Mouse (Mus musculus): Measurements from ENCODE around the gene Tspan9.

The Tspan9 gene

DNA sequence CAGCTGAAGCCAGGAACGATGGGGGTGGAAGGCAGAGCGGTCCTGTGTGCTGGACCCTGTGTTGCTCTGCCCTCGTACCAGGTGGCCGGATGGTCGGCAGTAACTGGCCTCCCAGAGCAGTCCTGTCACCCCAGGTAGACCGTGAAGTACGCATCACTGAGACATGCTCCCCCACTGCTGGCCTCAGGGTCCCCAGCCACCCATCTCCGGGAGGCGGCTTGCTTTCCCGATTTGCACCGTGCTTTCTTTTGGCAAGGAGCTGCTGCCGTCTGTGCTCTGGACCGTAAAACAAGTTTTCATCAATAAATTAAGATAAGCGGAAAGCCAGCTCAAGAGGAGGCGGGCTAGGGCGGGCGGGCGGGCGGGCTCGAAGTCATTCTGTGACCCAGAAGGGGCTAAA, 164.5 kb downstream of the Tspan9 start:
- peak in 1 of 2 experiments; percentile 49 for DNase-seq

GRCm38 (mm10) chr6:127976695-127977094, 166.7 kb downstream of the Tspan9 start:
- no peak for DNase-seq

DNA sequence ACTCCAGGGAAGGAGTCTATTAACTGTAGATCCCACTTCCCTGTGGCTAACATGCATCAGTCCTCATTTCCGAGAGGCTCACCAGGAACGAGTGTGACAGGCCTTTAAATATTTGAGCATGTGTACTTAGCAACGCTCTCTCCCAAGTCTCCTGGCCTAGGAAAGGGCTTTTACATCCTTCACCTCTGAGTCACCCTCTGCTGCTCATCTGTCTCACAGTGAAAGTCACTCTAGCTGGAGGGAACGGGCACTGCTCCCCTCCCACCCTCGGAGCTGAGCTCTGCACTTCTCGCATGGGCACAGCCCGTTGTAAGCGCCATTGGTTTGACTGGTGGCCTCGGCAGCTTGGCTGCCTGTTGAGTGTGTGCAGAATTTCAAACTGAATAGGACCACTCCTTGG, 169.4 kb downstream of the Tspan9 start:
- peak in 1 of 2 experiments; percentile 20 for DNase-seq

DNA sequence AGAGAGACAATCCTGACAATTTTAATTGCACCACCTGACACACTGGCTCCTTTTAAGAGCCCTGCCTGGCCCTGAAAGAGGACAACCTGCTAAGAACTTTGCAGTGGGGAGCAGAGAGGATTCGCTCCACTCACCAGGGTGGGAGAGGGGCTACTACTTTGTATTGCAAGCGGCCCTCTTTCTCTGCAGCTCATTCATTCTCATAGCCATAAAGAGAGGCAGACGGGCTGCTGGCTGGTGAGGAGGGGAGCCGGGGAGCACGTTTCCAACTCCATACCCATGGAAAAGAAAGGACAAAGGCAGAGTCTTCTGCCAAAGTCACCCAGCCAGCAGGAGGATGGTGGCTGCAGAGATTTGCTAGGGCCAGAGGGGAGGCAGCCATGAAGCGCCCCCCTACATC, 169.8 kb downstream of the Tspan9 start:
- DNase-seq = no peak

DNA sequence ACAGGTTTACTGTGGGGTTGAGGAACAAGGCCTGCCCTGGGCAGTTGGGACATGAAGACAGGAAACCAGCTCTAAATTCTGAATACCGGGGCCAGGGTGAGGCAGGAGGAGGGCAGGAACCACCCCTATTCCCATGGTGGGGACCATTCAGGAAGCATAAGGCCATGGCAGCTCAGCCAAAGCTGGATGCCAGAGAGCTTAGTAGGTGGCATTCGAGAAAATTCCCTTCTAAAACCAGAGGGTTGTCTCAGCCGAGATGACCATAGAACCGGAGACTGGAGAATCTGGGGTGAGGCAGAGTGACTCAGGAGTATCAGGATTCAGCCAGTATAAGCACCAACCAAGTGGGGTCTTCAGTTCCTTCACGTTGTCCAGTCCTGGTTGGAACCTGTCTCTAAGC, 171.5 kb downstream of the Tspan9 start:
- DNase-seq = peak in 1 of 2 experiments; percentile 19

GRCm38 (mm10) chr6:127970848-127971247, 172.5 kb downstream of the Tspan9 start:
- no peak for DNase-seq

DNA sequence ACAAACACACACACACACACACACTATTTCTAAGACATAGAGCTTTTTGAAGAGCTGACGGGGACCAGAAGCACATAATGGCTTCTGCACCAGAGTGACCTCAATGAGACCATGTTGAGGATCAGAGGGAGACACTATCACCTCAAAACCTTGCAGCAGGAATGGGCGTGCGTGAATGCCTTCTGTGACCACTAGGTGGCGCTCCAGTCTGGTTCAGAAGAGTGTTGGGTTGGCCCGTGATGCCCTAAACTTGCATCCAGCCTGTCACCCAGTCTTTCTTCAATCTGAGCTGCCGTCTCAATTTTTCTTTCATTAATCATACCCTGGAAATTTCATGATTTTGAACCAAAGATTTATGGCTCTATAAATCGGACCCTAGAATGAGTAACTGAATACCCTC, 173.3 kb downstream of the Tspan9 start:
- peak; percentile 90 to 97 for DNase-seq

DNA sequence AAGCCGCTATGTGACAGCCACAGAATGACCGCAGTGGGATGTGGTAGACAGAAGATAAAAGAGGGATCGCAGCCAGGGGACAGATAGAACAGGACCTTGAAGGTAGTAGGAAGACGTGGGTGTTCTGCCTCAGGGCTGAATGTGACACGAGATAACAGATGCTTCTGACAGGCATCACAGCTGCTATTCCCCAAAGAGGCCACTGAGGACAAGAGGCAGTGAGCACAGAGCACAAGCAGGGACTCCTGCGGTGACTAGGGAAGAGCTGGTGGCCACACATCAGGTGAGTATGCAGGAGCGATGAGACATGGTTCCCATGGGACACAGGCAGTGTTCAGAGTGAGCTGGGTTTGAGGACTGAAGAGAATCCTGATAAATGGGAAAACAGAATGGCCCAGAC, 173.7 kb downstream of the Tspan9 start:
- DNase-seq = no peak

DNA sequence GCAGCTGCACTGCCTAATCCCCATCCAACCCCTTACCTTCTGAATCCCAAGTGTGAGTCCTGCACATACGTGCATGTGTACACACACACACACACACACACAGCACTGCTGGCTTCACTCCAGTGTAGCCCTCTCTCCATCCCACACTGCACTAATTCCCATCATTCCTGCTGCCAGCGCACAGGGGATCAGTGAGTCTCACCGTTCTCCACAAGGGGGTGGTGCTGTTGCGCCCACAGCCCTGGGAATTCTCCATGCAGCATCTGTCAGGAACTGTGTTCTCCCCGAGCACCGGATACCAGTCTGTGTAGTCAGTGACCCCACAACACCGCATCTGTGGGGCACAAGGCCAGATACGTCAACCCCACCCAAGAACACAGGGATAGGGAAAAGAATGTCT, 177.9 kb downstream of the Tspan9 start:
- DNase-seq = no peak

DNA sequence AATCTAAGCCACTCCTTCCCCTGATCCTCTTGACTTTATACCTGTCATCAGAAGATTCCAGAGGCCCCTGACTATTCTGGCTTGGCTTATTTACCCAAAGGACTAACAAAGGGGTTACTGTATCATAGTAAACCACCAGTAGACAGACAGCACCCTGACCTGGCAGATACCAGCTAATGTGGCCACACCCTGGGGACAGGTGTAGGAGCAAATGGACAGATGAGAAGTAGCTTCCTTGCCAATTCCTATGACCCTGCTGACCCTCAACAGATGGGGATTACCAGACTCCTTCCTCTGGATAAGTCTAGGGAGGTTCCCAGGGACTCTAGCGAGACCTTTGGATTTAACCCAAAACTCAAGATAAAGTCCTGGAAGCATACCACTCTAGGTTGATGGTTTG, 183.2 kb downstream of the Tspan9 start:
- no peak for DNase-seq

DNA sequence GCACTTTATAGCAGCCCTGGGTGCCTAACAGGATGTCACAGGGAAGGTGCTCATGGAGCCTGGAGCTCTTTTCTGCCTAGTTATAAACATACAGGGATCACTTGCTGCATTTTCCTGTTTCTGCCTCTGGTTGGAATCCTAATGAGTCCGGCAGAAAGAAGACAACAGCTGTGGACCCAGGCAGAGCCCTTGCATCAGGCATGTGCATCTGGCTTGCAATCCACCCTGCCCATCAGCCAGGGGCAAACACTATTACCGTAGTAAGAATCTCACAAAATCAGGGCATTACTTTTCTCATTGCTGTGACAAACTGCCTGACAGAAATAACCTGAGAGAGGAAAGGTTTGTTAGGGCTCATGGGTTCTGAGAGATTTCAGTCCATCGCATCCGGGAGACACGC, 187.2 kb downstream of the Tspan9 start:
- DNase-seq = no peak

DNA sequence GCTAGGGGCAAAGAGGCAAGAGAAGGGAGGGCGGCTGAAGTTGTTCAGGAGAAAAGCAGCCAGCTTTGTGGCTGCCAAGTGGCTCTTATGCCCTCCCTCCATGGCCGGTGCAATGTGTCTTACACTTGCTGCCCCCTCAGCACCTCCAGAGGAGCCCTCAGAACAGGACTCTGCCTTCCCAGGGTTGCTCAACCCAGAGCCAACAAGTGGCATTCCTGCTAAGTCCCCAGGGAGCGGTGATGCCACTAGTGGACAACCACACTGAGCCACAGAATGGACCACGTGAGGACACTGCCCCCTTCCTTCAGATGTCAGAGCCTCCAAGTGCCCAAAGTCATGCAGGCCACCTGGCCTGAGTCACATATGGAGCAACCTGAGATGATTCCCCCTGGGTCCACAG, 190.3 kb downstream of the Tspan9 start:
- no peak for DNase-seq

- DNase-seq = no peak
Observed at GRCm38 (mm10) chr6:127949885-127950284, 193.5 kb downstream of the Tspan9 start.

GRCm38 (mm10) chr6:127948656-127949055, 194.7 kb downstream of the Tspan9 start:
- DNase-seq = no peak

DNA sequence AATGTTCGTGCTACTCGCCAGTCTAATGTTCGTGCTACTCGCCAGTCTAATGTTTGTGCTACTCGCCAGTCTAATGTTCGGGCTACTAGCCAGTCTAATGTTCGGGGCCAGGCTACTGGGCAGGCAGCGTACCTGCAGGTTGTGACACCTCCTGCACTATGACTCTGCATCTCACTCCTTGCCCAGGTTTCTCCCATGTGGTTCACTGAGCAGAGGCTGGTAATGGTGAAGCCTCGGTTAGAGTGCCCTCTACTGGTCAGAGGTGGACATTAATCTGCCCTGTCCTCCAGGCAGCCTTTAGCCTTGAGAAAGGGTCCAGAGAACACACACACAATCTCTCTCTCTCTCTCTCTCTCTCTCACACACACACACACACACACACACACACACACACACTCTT, 197.7 kb downstream of the Tspan9 start:
- DNase-seq = peak; percentile 76 to 81

DNA sequence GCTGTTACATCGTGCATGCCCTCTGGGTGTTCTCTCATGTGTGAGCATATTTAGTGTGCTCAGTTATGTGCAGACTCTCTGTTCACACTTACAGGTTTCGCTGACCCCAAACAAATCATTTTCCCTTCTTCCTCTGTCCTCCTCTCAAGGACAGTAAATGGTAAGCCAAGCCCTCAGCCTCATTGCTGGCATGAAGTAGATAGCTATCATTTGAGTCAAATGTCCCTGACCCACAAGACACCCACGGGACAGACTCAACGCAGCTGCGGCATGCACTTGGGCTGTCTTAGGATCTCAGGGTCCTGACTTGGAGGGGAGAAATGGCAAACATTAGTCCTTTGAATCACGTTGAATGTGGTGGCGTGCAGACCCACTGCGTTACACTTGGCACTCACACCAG, 201.0 kb downstream of the Tspan9 start:
- DNase-seq = no peak

DNA sequence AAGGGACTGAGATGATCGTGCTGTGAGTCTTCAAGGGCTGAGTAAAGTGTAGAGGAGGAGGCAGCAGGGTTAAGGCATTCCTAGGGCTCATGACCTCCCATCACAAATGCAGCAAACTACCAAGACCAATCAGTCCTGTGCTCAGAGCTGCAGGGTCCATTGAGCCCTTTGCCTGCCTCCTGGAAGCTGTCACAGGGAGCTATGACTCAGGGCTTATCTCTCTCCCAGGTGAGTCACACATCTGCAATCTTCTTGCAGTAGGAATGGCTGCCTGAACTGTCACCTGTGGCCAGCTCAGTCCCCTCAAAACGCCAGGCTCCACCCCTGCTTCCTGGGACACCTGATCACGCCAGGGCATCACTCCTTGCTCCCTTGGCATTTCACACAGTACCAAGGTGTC, 208.3 kb downstream of the Tspan9 start:
- no peak for DNase-seq

DNA sequence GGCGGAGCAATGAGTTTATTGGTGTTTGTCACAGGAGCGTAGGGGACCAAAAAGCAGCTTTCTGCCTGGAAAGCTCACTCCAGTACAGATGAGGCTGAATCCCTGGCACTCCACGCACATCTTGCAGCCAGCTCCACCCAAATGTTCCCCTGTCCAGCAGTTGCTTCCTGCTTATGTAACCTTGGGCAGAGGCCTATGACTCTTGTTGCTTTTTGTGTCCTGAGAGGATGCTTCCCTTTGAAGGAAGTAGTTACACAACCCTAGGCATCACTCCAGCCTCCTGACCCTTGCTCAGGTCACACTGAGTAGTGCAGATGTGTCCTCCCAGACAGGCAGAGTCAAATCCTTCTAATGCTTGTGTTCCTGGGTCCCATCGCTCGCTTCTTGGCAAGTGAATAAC, 209.6 kb downstream of the Tspan9 start:
- DNase-seq = no peak

- DNase-seq = no peak
Observed at GRCm38 (mm10) chr6:127932697-127933096, 210.7 kb downstream of the Tspan9 start.

DNA sequence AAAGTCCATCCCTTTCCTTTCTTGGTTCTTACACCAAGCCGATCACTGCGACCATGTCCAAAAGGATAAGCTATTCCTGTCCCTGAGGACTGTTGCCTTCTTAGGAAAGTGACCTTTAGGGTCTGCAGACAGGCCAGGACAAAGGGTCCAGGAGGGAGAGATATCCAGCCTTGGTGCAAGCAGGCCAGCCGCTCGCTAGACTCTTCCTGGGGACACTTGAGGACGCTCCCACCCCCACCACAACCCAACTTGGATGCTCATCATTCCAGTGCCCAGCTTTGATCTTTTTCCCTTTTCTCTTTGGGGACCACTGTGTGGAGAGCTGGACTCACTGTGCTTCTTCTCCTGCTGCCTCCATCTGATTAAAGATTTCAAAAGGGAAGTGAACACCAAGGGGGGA, 214.7 kb downstream of the Tspan9 start:
- no peak for DNase-seq

- DNase-seq = peak in 1 of 2 experiments; percentile 12
Observed at GRCm38 (mm10) chr6:127925915-127926314, 217.5 kb downstream of the Tspan9 start.

DNA sequence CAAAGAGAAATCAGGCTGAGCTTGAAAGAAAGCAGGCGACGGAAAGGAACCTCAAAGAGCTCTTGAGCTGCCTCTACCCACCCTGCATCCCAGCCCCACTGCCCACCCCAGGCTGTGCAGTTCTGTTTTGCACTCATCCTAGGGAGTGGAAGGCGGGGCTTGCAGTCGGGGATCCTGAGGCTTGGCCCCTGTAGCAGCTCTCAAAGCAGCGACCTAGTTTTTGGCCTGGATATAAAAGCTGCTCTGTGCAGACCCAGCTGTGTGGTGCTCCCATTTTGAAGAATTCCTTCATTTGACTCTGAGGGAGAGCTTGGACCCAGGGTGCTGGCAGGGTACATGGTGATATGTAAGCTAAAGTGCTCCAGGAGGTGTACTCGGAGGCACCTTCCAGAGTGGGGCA, 218.6 kb downstream of the Tspan9 start:
- no peak for DNase-seq

DNA sequence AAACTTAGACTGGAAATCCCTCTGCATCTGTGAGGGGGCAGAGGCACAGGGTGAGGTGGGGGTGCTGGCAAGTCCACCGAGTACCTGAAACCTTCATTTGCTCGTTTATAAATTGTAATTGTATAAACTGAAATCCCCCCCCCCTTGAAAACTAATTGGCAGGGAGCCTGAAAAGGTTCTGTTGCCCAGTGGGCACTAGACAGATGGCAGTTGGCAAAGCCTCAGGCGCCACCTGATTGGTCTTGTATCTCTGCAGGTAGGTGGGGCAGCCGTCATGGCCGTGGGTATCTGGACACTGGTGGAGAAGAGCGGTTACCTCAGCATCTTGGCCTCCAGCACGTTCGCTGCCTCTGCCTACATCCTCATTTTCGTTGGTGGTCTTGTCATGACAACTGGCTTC, 220.1 kb downstream of the Tspan9 start:
- no peak for DNase-seq

- no peak for DNase-seq
Observed at GRCm38 (mm10) chr6:127921996-127922395, 221.4 kb downstream of the Tspan9 start.

DNA sequence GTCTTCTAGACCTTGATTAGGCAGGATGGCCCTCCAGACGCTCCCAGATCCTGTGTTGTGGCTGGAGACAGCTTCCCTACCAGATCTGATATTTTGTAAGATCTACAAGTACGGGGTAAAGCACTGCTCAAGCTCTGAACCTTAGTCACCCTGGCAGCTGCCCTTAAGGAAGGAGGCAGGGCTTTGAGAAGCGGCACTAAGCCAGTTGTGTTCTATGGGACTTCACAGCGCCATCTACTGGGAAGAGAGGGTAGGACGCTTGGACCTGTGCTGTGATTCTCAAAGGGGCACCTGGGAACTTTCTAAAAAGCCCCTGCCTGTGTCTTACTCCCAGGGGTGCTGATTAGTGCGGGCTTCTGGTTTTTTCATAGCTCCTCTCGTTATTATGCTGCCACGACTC, 222.7 kb downstream of the Tspan9 start:
- peak; percentile 71 to 80 for DNase-seq

- DNase-seq = no peak
Observed at GRCm38 (mm10) chr6:127919491-127919890, 223.9 kb downstream of the Tspan9 start.
